Mouse (Mus musculus): ENCODE data around the gene Sp6. TPM values are rescaled to one million over a fixed set of nuclear protein-coding genes. Genes with fewer than 3 reads are reported as not detected.

Sp6 gene
- polyA plus RNA-seq, 1 experiment from 2014 or later = 0.07 TPM

DNA sequence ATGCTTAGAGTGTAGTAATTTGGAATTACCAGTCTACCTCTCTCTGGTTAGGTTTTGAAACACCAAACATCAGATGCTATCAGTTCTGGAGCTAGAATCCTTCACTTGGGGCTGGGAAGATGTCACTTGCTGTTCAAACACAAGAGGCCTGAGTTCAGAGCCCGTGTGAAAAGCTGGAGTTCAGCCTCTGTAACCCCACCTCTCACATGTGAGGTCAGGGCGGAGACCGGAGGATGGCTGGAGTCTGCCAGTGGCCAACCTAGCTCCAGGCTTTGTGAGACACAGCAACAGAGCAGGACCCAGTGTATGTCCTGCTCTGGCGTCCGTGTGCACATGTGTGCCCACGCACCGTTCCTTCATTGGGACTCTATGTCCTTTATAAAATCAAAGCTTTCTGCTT, 33.9 kb upstream of the Sp6 start:
- Histone ChIP-seq H3K4me1 (ENCODE audit: insufficient read depth) (peaks cover 25% of the 10 kb centered on the region), H3K9me3 (ENCODE audit: low read length) (no peaks in the 10 kb centered on the region), H3K4me3 (ENCODE audit: low read depth, low read length) (no peak overlapping the region), H3K27ac (ENCODE audit: low read depth) (no peak overlapping the region), H3K27me3 (ENCODE audit: insufficient read depth, low read length) (no peaks in the 10 kb centered on the region), H3K9ac (replicated peaks) (no peak overlapping the region), H3K4me2 (ENCODE audit: low read depth, low read length) (no peak overlapping the region), H3K36me3 (replicated peaks; ENCODE audit: insufficient read depth, low read length) (no peaks in the 10 kb centered on the region)
- DNase-seq (no peak), ATAC-seq (no peak)
- 71% methylated on average over 7 of the region's 7 CpGs for WGBS (ENCODE audit: insufficient replicate concordance)
- TF ChIP-seq EP300 (IDR thresholded peaks at IDR 0.05; ENCODE audit: low read depth) (no peak), CTCF (IDR thresholded peaks at IDR 0.05; ENCODE audit: low read depth) (no peak)

GRCm38 (mm10) chr11:96980021-96980420, 33.2 kb upstream of the Sp6 start:
- Histone ChIP-seq H3K4me2 (ENCODE audit: low read depth, low read length) (no peak overlapping the region), H3K9ac (replicated peaks) (no peak overlapping the region), H3K9me3 (ENCODE audit: low read length) (no peaks in the 10 kb centered on the region), H3K27me3 (ENCODE audit: insufficient read depth, low read length) (no peaks in the 10 kb centered on the region), H3K27ac (ENCODE audit: low read depth) (no peak overlapping the region), H3K4me1 (ENCODE audit: insufficient read depth) (peaks cover 22% of the 10 kb centered on the region), H3K36me3 (replicated peaks; ENCODE audit: insufficient read depth, low read length) (no peaks in the 10 kb centered on the region), H3K4me3 (ENCODE audit: low read depth, low read length) (no peak overlapping the region)
- ATAC-seq (no peak), DNase-seq (no peak)
- 72% methylated on average over 5 of the region's 5 CpGs for WGBS (ENCODE audit: insufficient replicate concordance)
- TF ChIP-seq CTCF (IDR thresholded peaks at IDR 0.05; ENCODE audit: low read depth) = no peak
- no peak for TF ChIP-seq EP300 (IDR thresholded peaks at IDR 0.05; ENCODE audit: low read depth)

GRCm38 (mm10) chr11:96981461-96981860, 31.7 kb upstream of the Sp6 start:
- H3K9me3 ChIP-seq (ENCODE audit: low read length) = no peaks in the 10 kb centered on the region
- 61% methylated on average over 15 of the region's 15 CpGs for WGBS (ENCODE audit: insufficient replicate concordance)
- DNase-seq = no peak
- no peak overlapping the region for H3K4me2 ChIP-seq (ENCODE audit: low read depth, low read length)
- no peaks in the 10 kb centered on the region for H3K27me3 ChIP-seq (ENCODE audit: insufficient read depth, low read length)
- no peak for ATAC-seq
- no peaks in the 10 kb centered on the region for H3K36me3 ChIP-seq (replicated peaks; ENCODE audit: insufficient read depth, low read length)
- no peak overlapping the region for H3K27ac ChIP-seq (ENCODE audit: low read depth)
- TF ChIP-seq CTCF (IDR thresholded peaks at IDR 0.05; ENCODE audit: low read depth) (no peak), EP300 (IDR thresholded peaks at IDR 0.05; ENCODE audit: low read depth) (no peak)
- peaks cover 8% of the 10 kb centered on the region for H3K4me1 ChIP-seq (ENCODE audit: insufficient read depth)
- no peak overlapping the region for H3K9ac ChIP-seq (replicated peaks)
- H3K4me3 ChIP-seq (ENCODE audit: low read depth, low read length) = no peak overlapping the region

DNA sequence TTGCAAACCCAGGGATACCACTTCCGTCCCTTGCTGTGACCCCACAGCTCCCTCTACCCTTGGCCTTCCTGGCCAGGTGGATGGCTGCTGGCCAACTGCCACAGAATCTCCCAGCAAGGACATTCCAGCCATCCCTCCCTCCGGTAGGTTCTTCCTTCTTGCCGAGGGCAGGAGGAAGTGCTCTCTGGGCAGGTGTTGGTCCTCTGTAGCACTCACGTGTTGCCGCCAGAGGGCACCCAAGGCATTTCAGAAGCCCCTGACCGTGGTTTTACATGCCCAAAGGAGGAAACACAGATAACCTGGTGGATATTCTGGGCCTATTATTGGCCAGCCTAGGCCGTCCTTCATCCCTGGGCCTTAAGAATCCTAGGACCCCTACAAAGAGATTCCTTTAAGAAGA, 30.8 kb upstream of the Sp6 start:
- no peaks in the 10 kb centered on the region for H3K36me3 ChIP-seq (replicated peaks; ENCODE audit: insufficient read depth, low read length)
- no peak overlapping the region for H3K27ac ChIP-seq (ENCODE audit: low read depth)
- no peak overlapping the region for H3K9ac ChIP-seq (replicated peaks)
- WGBS (ENCODE audit: insufficient replicate concordance) = 7% methylated on average over 7 of the region's 7 CpGs
- no peaks in the 10 kb centered on the region for H3K9me3 ChIP-seq (ENCODE audit: low read length)
- H3K4me1 ChIP-seq (ENCODE audit: insufficient read depth) = peaks cover 9% of the 10 kb centered on the region
- H3K4me2 ChIP-seq (ENCODE audit: low read depth, low read length) = peak overlapping the region; percentile 28; the same call in 1 of the 2 replicates
- H3K4me3 ChIP-seq (ENCODE audit: low read depth, low read length) = no peak overlapping the region
- 0 out of 2 replicates have a peak, but pooled peaks cover 8% of the 10 kb centered on the region for H3K27me3 ChIP-seq (ENCODE audit: insufficient read depth, low read length)
- ATAC-seq (no peak), DNase-seq (peak; percentile 85)
- TF ChIP-seq EP300 (IDR thresholded peaks at IDR 0.05; ENCODE audit: low read depth) (no peak), CTCF (IDR thresholded peaks at IDR 0.05; ENCODE audit: low read depth) (peak; percentile 96)

GRCm38 (mm10) chr11:96982859-96983258, 30.3 kb upstream of the Sp6 start, which contains the start of gene Sp2:
Sp2 (minus strand) TSS chr11:96982959.
- no peaks in the 10 kb centered on the region for H3K36me3 ChIP-seq (replicated peaks; ENCODE audit: insufficient read depth, low read length)
- 72% methylated on average over 7 of the region's 7 CpGs for WGBS (ENCODE audit: insufficient replicate concordance)
- H3K27me3 ChIP-seq (ENCODE audit: insufficient read depth, low read length) = 0 out of 2 replicates have a peak, but pooled peaks cover 13% of the 10 kb centered on the region
- no peak for DNase-seq
- H3K9ac ChIP-seq (replicated peaks) = no peak within 1 kb of the TSS
- no peaks in the 10 kb centered on the region for H3K9me3 ChIP-seq (ENCODE audit: low read length)
- H3K4me2 ChIP-seq (ENCODE audit: low read depth, low read length) = peak within 1 kb of the TSS; percentile 28; the same call in 1 of the 2 replicates
- H3K4me1 ChIP-seq (ENCODE audit: insufficient read depth) = peaks cover 14% of the 10 kb centered on the region
- TF ChIP-seq CTCF (IDR thresholded peaks at IDR 0.05; ENCODE audit: low read depth) (no peak), EP300 (IDR thresholded peaks at IDR 0.05; ENCODE audit: low read depth) (no peak)
- H3K4me3 ChIP-seq (ENCODE audit: low read depth, low read length) = no peak within 1 kb of the TSS
- H3K27ac ChIP-seq (ENCODE audit: low read depth) = no peak within 1 kb of the TSS
- no peak for ATAC-seq

- Histone ChIP-seq H3K36me3 (replicated peaks; ENCODE audit: insufficient read depth, low read length) (no peaks in the 10 kb centered on the region), H3K4me1 (ENCODE audit: insufficient read depth) (peaks cover 11% of the 10 kb centered on the region), H3K9me3 (ENCODE audit: low read length) (no peaks in the 10 kb centered on the region), H3K9ac (replicated peaks) (no peak overlapping the region), H3K27me3 (ENCODE audit: insufficient read depth, low read length) (0 out of 2 replicates have a peak, but pooled peaks cover 21% of the 10 kb centered on the region), H3K4me2 (ENCODE audit: low read depth, low read length) (no peak overlapping the region), H3K4me3 (ENCODE audit: low read depth, low read length) (no peak overlapping the region), H3K27ac (ENCODE audit: low read depth) (no peak overlapping the region)
- no peak for DNase-seq
- ATAC-seq = no peak
- TF ChIP-seq EP300 (IDR thresholded peaks at IDR 0.05; ENCODE audit: low read depth) = no peak
- TF ChIP-seq CTCF (IDR thresholded peaks at IDR 0.05; ENCODE audit: low read depth) = no peak
- 53% methylated on average over 4 of the region's 4 CpGs for WGBS (ENCODE audit: insufficient replicate concordance)
Measured at GRCm38 (mm10) chr11:96984903-96985302, 28.3 kb upstream of the Sp6 start.

- Histone ChIP-seq H3K4me1 (ENCODE audit: insufficient read depth) (peaks cover 11% of the 10 kb centered on the region), H3K27me3 (ENCODE audit: insufficient read depth, low read length) (0 out of 2 replicates have a peak, but pooled peaks cover 21% of the 10 kb centered on the region), H3K9me3 (ENCODE audit: low read length) (no peaks in the 10 kb centered on the region), H3K9ac (replicated peaks) (no peak overlapping the region), H3K36me3 (replicated peaks; ENCODE audit: insufficient read depth, low read length) (no peaks in the 10 kb centered on the region), H3K4me3 (ENCODE audit: low read depth, low read length) (no peak overlapping the region), H3K27ac (ENCODE audit: low read depth) (no peak overlapping the region), H3K4me2 (ENCODE audit: low read depth, low read length) (no peak overlapping the region)
- WGBS (ENCODE audit: insufficient replicate concordance) = 55% methylated on average over 3 of the region's 3 CpGs
- TF ChIP-seq EP300 (IDR thresholded peaks at IDR 0.05; ENCODE audit: low read depth) = no peak
- TF ChIP-seq CTCF (IDR thresholded peaks at IDR 0.05; ENCODE audit: low read depth) = no peak
- ATAC-seq (no peak), DNase-seq (no peak)
Measured at GRCm38 (mm10) chr11:96986463-96986862, 26.7 kb upstream of the Sp6 start.
